Mouse (Mus musculus): ENCODE data around the gene Pmf1. TPM values are rescaled to one million over a fixed set of nuclear protein-coding genes. Genes with fewer than 3 reads are reported as not detected.

Pmf1 gene
- 1 to 10 TPM; 4.5 to 5.6 TPM for total RNA-seq (2021)

DNA sequence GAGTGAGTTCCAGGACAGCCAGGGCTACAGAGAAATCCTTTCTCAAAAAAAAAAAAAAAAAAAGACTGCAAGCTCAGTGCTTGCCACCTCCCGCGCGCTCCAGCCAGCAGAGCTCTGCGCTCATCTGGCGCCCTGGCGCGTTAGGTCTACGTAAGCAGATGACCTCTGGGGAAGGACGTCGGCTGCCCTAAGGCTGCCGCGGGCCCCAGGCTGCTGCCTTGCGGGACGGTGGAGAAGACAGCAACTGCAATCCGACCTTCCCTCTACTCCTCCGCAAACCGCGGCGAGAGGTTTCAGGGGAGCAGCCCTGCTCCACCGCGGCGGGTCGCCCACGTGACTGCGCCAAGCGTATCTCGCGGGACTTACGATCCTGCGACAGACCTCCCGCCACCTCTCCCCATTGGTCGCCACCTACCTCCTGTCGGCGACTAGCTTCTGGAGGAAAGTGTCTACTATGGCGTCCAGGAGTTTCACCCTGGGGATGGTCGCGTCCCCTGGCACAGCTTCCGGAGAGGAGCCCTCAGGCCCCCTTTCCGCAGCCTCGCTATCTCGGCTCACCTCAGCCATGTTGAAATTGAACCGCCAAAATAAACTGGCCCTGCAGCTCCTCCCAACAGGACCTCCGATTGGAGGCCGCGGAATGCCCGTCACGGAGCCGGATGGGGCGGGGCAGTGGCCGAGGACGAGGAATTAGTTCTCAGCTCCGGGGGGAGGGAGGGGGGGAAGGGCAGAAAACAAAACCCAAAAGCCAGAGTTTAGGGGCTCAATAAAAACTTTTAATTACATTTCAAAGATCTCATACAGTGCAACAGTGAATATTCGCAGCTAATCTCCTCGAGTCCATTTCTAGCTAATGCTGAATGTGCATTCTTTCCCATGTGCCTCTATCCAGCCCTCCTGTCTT, at the start of gene Pmf1:
Pmf1 (minus strand) TSS at position 591 of the 904 bp plus-strand sequence.
- peak; percentile 75 to 85 for DNase-seq (ENCODE audit: extremely low spot score in 1 of 2, low spot score in 1 of 2)

- DNase-seq (ENCODE audit: extremely low spot score in 1 of 2, low spot score in 1 of 2): no peak
Measured at GRCm38 (mm10) chr3:88458778-88459219, 48.7 kb upstream of the Pmf1 start.

DNA sequence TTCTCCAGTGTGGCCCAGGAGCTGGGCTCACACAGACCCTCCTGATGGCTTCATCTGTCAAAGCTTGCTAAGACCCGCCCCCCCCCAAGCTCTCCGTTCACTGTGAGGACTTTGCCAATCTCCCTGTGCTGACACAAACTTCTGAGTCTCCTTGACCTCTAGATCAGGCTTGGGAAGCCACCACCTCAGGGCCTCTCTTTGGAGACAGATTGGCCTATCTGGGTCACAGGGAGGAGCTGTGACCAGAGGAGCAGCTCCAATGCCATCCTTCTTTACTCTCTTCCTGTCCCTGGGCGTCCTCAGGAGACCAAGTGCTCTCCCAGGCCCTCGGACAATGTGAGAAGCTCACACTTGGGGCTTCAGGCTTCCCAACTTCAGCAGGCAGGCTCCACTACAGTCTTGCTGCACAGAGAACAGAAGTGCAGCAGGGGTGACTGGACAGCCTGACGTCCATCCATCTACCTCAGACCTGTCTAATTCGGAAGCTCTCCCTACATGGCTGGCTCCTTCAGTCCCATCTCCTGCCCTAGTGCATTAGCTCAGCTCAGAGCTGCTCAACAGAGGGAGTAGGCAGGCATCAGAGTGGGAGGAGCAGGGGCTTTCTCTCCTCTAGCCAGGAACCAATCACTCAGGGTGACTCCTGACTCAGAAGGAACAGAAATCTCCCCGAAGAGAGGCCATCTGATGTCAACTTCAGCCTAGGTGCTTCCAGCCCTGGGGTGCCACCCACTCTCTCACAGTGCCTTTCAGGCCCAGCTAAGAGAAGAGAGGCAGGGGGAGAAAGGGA, 46.8 kb upstream of the Pmf1 start:
- DNase-seq (ENCODE audit: extremely low spot score in 1 of 2, low spot score in 1 of 2): no peak

- no peak for DNase-seq (ENCODE audit: extremely low spot score in 1 of 2, low spot score in 1 of 2)
Measured at GRCm38 (mm10) chr3:88456313-88456712, 46.2 kb upstream of the Pmf1 start.

GRCm38 (mm10) chr3:88455588-88456264, 45.6 kb upstream of the Pmf1 start:
- no peak for DNase-seq (ENCODE audit: extremely low spot score in 1 of 2, low spot score in 1 of 2)

- no peak for DNase-seq (ENCODE audit: extremely low spot score in 1 of 2, low spot score in 1 of 2)
Measured at GRCm38 (mm10) chr3:88454762-88455587, 44.8 kb upstream of the Pmf1 start.

DNA sequence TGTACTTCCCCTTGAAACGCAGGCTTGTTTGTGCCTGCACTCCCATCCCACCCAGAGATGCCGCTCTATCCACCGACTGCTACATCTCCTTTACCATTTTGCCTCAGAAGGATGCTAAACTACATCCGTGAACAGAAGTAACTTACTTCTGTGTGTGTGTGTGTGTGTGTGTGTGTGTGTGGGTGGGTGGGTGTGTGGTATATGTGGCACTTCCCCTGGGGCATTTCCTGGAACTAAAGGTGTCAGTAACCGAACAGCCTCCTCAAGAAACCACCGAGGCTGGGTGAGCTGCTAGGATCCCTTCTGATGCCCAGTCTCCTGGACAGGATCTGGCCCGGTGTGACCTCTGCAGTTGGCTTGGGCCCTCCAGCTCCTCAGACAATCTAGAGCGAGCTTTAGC, 43.9 kb upstream of the Pmf1 start:
- no peak for DNase-seq (ENCODE audit: extremely low spot score in 1 of 2, low spot score in 1 of 2)

DNA sequence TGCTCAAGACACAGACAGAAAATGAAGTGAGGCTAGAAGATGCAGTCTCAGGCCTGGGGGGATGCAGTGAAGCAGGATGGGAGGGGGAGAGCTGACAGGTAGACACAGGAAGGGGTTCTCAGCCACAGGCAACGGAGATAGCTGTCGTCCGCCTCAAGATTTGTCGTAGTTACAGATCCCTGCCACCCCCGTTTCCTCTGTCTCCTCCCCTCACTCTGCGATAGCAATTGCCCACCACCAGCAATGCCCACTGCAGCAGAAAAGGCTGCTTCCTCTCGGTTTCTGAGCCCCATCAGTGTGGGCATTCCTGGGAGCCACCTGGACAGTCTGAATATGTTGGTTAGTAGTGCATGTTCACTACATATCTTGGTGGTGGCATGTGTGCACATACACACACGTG, 43.2 kb upstream of the Pmf1 start:
- DNase-seq (ENCODE audit: extremely low spot score in 1 of 2, low spot score in 1 of 2): no peak

DNA sequence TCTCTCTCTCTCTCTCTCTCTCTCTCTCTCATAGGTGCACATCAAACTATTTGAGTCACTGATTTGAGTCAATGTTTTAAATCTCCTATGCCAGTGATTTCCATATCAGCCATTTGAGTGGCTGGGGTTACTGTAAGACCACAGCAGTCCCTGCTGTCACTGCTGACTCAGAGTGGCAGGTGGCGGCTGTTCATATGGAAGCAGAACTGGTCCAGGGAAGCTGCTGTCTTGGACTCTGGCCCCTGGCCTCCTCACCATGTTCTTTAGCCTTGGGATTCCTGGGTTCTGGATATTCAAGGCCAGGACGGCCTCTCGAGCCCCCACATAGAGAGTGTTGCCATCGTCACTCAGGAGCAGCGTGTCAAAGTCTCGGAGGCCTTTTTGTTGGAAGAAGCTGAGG, 42.6 kb upstream of the Pmf1 start:
- no peak for DNase-seq (ENCODE audit: extremely low spot score in 1 of 2, low spot score in 1 of 2)

DNA sequence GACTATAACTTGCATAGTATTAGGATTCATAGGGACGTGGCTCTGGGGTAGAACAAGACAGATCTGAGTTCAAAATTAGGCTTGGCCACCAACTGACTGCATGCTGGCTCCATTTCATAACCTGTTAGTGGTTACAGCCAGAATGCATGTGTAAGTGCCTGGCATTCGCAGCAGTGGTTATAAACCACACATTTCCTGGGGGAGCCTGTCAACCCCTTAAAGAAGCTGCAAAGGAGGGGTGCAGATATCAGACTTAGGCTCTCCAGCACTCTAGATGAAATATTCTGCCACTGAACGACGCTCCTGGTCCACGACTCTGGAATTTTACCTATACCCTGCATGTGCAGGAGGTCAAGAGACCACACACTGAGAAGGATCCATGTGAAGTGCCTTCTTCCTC, 42.1 kb upstream of the Pmf1 start:
- DNase-seq (ENCODE audit: extremely low spot score in 1 of 2, low spot score in 1 of 2): no peak

DNA sequence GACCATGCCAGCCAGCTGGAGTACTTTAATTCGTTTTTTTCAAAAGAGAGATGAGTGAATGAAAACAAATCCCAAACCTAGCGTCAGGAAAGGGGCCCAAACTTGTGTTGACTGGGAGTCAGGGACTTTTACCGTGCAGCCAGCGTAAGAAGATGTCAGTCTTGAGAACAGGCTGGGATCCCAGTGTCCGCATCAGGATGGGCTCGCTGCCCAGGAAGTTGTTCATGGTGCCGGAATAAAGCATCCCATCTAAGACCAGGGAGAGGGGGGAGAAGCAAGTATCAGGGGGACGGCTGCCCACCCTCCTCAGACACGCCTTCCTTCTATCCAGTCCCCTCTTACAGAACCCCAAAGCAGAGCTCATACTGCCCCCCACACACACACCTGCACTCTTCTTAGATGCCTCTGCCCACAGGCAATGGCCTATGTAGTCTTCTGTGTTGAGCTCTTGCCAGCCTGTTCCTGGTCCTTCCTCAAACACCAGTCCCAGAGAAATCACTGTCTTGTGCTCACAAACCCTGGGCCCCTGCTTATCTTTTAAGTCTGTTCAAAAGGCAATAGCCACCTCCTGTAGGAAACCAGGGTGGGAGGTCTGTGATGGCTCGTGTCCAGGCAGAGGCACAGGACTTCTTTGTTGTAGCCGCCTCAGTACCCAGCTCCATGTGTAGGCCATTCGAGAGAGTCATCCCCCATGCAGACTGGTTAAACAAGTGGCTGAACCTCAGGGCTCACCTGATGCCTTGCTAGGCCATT, 40.4 kb upstream of the Pmf1 start:
- DNase-seq (ENCODE audit: extremely low spot score in 1 of 2, low spot score in 1 of 2): no peak

- DNase-seq (ENCODE audit: extremely low spot score in 1 of 2, low spot score in 1 of 2): no peak
Measured at GRCm38 (mm10) chr3:88449395-88450023, 39.4 kb upstream of the Pmf1 start.

DNA sequence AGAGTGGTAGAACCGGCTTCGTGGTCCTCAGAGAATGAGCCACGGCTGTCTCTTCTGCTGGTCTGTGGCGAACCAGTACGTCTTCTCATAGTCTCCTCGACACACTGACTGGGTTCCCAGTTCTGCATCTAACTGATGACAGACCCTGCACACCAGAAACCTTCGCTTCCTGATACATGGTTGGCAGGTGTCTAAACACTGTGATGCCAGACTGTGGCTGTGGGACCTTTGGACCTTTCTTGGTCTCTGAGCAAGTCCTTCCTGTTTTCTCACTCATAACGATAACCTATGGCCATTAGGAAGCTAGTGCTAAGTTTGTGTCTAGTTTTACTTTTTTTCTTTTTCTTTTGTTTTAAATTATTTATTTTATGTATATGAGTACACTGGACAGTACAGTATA, 38.3 kb upstream of the Pmf1 start:
- no peak for DNase-seq (ENCODE audit: extremely low spot score in 1 of 2, low spot score in 1 of 2)

GRCm38 (mm10) chr3:88447676-88448183, 37.6 kb upstream of the Pmf1 start:
- DNase-seq (ENCODE audit: extremely low spot score in 1 of 2, low spot score in 1 of 2): no peak

DNA sequence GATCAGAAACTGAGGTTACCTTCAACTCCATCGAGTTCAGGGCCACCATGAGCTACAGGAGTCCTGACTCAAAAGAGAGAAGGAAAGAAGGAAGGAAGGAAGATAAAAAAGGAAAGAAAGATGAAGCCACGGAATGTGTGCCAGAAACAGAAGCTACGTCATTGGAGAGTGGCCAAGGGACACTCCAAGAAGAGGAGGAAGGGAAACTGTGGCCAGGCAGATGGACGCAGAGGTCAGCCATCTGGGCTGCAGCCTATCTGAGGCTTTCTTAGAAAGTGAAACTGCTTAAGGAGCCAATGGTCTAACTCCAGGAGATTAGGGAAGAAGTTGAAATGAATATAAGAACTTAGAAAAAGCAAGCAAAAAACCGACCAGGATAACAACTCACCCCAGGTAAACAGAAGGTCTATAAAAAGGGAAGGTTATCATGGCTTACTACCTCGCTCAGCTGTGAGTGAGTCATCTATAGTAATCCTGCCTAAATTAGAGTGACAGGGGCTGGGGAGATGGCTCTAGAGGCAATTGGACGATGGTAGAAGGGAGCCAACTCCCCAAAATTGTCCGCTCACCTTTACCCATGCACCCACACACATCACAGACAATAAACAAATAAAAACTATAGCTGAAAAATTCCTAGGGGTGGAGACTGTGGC, 36.5 kb upstream of the Pmf1 start:
- no peak for DNase-seq (ENCODE audit: extremely low spot score in 1 of 2, low spot score in 1 of 2)

- no peak for DNase-seq (ENCODE audit: extremely low spot score in 1 of 2, low spot score in 1 of 2)
Measured at GRCm38 (mm10) chr3:88442888-88443287, 32.8 kb upstream of the Pmf1 start.

DNA sequence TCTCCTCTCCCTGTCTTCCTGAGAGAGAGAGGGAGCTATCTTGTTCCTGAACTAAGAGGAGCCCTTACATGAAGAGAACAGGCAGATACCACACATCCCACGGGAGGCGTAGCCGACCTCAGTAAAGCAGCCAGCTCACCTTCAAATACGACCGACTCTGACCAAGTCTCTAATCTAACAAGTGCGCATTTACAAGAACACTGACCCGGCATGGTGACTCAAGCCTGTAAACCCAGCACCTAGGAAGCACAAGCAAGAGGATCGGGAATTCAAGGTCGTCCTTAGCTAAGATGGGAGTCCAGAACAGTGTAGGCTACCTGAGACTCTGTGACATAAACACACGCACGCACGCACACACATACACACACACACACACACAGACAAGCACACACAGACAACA, 32.4 kb upstream of the Pmf1 start:
- DNase-seq (ENCODE audit: extremely low spot score in 1 of 2, low spot score in 1 of 2): no peak

Data from layer of hippocampus, postnatal 25 days (tissue).